Mouse (Mus musculus): ENCODE results near the gene Flt3.

Flt3 gene

GRCm38 (mm10) chr5:147354985-147355384 is 45.3 kb downstream of the Flt3 start:
- no peak for DNase-seq (ENCODE audit: low spot score in 2 of 2)

- peak; percentile 34 to 61 for DNase-seq (ENCODE audit: low spot score in 2 of 2)
Measured at GRCm38 (mm10) chr5:147354161-147354780, 46.0 kb downstream of the Flt3 start.

- no peak for DNase-seq (ENCODE audit: low spot score in 2 of 2)
Measured at GRCm38 (mm10) chr5:147351931-147352330, 48.4 kb downstream of the Flt3 start.

GRCm38 (mm10) chr5:147345981-147346380 is 54.3 kb downstream of the Flt3 start:
- DNase-seq (ENCODE audit: low spot score in 2 of 2): no peak

- DNase-seq (ENCODE audit: low spot score in 2 of 2): no peak
Measured at GRCm38 (mm10) chr5:147343904-147344303, 56.4 kb downstream of the Flt3 start.

- DNase-seq (ENCODE audit: low spot score in 2 of 2): no peak
Measured at GRCm38 (mm10) chr5:147342901-147343300, 57.4 kb downstream of the Flt3 start.

- DNase-seq (ENCODE audit: low spot score in 2 of 2): no peak
Measured at GRCm38 (mm10) chr5:147340741-147341414, 59.4 kb downstream of the Flt3 start.

GRCm38 (mm10) chr5:147339560-147339959 is 60.7 kb downstream of the Flt3 start:
- DNase-seq (ENCODE audit: low spot score in 2 of 2): no peak

GRCm38 (mm10) chr5:147338967-147339366 is 61.3 kb downstream of the Flt3 start:
- no peak for DNase-seq (ENCODE audit: low spot score in 2 of 2)

- DNase-seq (ENCODE audit: low spot score in 2 of 2): no peak
Measured at GRCm38 (mm10) chr5:147332711-147333110, 67.6 kb downstream of the Flt3 start.

GRCm38 (mm10) chr5:147331547-147331946 is 68.7 kb downstream of the Flt3 start:
- DNase-seq (ENCODE audit: low spot score in 2 of 2): no peak

GRCm38 (mm10) chr5:147329946-147330345 is 70.3 kb downstream of the Flt3 start:
- no peak for DNase-seq (ENCODE audit: low spot score in 2 of 2)

- no peak for DNase-seq (ENCODE audit: low spot score in 2 of 2)
Measured at GRCm38 (mm10) chr5:147327636-147328035, 72.7 kb downstream of the Flt3 start.

- DNase-seq (ENCODE audit: low spot score in 2 of 2): no peak
Measured at GRCm38 (mm10) chr5:147325931-147326330, 74.4 kb downstream of the Flt3 start.

- no peak for DNase-seq (ENCODE audit: low spot score in 2 of 2)
Measured at GRCm38 (mm10) chr5:147323237-147323917, 76.9 kb downstream of the Flt3 start.

GRCm38 (mm10) chr5:147322183-147322582 is 78.1 kb downstream of the Flt3 start, which contains the start of gene Urad:
TSS of gene Urad (minus strand) at chr5:147322440.
- no peak for DNase-seq (ENCODE audit: low spot score in 2 of 2)

GRCm38 (mm10) chr5:147319653-147320052 is 80.6 kb downstream of the Flt3 start:
- DNase-seq (ENCODE audit: low spot score in 2 of 2): no peak

GRCm38 (mm10) chr5:147317991-147318390 is 82.3 kb downstream of the Flt3 start:
- no peak for DNase-seq (ENCODE audit: low spot score in 2 of 2)

GRCm38 (mm10) chr5:147317321-147317720 is 83.0 kb downstream of the Flt3 start:
- DNase-seq (ENCODE audit: low spot score in 2 of 2): no peak

- no peak for DNase-seq (ENCODE audit: low spot score in 2 of 2)
Measured at GRCm38 (mm10) chr5:147315432-147316075, 84.7 kb downstream of the Flt3 start.

- DNase-seq (ENCODE audit: low spot score in 2 of 2): no peak
Measured at GRCm38 (mm10) chr5:147314646-147315431, 85.5 kb downstream of the Flt3 start.
